Mouse (Mus musculus) cerebellum, adult 9-10 months (tissue): ENCODE measurements around the gene Slc25a5.
"Not testable (repeated sequence)": the region's sequence is repeated elsewhere in the genome, so short reads cannot be mapped to it uniquely, and the experiment has no call there.

Experiments
- DNase-seq: peaks from one replicate; pipeline ENCODE4 v3.0.0; 2022

Gene Slc25a5

DNA sequence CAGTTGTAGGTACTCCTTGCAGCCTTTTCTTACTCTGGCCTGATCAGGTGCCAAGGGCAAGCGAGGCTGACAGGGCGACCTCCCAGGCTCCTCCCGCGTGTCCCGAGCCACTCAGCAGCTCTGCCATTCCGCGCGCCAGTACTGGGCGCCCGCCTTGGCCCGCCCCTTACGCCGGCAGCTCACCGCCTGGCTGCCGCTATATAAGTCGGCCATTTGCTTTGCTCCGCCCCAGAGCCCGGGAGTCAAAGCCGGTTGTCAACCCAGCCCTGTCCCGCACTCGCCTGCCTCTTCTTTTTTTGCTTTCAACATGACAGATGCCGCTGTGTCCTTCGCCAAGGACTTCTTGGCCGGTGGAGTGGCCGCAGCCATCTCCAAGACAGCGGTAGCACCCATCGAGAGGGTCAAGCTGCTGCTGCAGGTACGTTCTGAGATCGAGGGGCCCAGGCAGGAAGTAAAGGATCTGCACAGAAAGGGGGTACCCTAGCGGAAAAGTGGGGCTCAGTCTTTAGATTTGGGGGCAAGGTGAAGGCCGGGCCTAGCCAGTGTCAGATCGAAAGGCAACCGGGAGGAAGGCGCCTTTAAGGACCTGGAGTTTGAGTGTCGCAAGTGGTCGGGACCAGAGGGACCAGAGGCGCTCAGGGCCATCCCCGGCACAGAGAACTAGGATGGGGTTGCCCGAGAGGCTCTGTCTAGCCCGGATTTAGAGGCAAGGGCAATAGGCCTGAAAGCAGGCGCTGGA is at the start of gene Slc25a5:
TSS of gene Slc25a5 (plus strand) at position 228 of the 739 bp plus-strand sequence.
- DNase-seq: peak; percentile 87

DNA sequence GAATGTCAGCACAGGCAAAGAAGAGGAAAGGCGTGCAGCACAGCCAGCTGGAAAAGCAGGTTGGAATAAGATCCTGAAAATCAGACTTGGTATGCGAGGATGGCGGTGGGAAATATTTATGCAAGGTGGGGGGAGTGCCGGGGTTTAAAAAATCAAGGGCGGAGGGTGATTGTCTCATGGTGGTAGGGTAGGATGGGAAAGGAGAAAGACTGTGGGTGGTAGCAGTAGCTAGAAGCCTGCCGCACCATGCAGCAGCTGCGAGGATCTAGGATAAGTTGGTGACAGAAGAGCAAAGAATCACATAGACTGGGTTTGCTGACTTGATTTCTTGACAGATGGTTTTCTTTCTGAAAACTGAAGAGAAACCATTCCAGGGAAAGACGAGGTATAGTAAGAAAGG is 48.7 kb upstream of the Slc25a5 start:
- no peak for DNase-seq

DNA sequence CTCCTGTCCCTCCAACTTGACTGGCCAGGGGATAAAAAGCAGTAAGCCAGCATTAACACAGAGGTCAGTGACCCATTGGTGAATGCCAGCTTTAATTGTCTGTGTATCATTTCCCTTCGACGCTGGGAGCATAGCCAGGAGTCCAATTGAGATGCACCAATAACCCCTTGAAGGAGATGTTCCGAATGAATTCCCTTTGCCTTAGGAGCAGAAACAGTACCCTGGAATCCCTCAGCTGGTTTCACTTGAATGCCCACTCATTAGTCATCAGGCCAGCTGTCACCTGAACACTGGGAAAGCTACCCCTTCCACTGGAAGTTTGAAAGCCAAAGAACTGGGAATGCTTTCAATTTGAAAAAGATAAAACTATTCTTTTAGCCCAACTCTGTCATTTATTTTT is 46.9 kb upstream of the Slc25a5 start:
- DNase-seq: no peak

DNA sequence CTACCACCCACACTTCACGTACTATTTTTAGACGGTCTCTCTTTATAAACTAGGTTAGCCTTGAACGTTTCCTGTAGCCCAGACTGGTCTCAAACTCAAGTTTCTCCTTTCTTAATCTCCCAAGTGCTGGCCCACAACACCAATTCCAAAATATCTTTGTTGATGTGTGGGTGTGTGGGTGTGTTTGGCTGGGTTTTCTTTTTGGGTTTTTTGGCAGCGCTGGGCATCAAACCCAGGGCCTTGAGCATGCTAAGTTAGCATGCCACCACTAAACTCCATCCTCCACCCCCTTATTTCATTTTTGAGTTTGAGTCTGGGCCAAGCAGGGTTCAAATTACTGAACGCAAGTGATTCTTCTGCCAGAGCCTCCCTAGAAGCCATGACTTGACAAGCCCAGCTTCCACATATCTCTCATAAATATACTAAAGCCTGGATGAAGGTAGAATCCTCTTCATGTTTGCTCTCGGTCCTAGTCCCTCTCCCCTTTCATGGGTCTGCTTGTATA is 46.1 kb upstream of the Slc25a5 start:
- no peak for DNase-seq

DNA sequence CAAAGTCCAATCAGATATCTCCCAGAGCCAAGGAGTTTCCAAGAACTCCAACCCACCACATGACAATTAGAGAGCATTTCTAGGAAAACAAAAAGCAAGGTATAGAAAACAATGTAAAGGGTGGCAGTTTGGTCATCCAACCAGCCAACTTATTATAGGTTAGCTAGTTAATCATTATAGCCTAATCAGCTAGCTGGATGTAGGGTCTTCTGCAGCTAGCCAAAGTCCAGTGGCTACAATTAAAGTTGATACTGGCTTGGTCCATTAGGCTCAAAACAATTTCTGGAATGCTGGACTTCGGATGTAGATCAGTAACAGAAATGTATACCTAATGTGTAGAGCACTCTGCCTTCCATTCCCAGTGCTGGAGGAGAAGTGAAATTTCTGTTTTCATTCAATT is 44.9 kb upstream of the Slc25a5 start:
- no peak for DNase-seq

DNA sequence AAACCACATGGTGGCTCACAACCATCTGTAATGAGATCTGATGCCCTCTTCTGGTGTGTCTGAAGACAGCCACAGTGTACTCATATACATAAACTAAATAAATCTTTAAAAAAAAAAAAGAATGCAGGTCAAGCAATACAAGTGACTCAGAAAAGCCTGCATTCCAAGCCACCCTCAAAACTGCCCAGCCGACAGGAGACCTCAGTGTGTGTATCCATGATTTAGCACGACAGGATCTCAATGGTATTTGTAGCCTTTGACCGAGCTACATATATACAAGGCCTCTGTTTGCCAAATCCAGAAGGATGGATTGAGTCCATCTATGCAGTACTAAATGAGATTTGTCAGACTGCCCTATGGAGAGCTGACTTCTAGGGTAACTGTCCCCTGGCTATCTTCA is 42.9 kb upstream of the Slc25a5 start:
- DNase-seq: no peak

DNA sequence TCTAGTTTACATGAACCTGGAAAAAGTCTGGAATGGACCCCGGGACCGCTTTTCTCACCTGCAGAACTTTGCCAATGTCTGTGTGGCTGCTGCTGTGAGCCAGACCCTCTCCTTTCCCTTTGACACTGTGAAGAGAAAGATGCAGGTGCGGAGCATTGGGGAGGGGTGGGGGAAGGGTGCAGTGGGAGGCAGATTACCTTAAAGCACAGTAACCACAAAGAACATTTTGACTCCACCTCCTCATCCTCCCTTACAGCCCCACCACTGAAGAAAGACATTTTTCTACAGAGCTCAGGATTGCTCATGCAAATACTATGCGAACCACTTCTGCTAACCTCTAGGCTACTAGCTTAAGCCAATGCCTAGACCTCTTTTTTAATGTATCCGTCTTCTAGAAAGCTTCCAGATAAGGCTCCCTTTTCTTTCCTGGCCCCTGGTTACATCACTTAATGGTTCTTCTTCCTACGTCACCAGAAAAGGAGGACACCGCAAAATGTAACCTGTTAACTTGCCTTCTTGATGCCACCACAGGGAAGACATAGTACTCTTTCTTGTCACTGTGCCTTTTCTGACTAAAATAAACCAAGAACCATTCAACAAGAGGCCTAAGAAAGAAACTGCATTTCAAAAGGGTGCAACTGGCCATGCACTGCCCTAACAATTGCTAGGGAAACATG is 37.5 kb upstream of the Slc25a5 start:
- no peak for DNase-seq

DNA sequence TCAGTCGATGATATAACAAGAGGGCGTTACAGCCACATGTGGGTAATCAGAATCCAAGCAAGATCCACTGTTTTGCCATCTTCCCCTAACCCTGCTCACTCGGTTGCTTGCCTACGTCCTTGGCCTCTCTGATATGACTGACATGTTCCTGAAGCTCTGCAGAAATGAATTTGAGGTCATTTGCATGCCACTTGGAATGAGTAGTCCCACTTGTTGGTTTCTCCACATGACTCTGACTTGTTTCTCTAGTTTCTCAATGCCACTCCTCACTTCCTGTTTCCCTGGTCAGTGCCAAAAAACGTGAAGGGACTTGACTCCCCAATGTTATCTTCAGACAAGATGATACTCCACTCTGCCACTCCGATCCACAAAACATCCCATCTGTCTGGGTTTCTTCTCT is 36.9 kb upstream of the Slc25a5 start:
- DNase-seq: no peak

DNA sequence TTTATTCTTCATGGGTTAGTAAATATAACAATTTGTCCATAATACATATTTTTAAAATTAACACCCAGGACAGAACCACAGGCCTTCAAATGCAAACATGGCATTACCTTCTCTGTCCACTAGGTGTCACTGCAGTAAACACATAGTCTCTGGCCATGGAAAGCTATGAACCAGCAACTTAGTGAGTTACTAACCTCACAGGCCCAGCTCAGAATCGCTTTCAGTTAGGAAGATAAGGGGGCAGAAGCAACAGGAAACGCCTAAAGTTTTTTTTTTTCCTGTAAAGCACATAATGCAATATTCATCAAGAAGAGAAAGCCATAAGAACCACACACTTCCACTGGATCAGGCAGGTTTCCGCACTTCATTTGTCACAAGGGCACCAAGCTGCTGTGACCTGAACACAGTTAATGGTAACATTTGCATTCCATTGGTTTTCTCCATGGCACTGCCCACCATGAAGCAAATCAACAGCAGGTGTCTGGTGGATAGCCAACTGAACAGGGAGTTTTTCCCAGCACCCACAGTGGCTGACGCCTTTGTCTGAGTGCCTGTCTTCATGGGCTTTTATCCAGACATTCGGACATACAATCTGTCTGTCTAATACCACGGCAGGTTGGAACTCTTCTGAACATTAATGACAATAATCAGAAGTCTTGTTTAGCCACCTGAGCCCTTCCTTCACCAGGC is 34.4 kb upstream of the Slc25a5 start:
- DNase-seq: peak; percentile 68

DNA sequence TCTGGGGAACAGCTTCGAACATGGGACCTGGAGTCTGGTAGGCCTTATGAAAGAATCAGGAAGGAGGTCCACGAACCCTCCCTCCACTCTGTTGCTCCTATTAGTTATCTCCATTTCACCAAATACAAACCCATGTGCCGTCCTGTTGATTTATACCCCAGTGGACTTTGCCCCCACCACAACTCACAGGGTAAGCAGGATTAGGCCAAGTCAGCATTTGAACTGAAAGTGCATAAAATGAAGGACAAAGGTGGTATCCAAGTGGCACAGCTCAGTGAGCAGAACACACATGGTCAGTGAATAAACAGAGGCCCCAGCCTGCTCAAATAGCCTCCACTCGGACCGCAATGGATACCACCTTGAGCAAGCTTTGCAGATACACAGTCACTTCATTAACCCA is 33.2 kb upstream of the Slc25a5 start:
- no peak for DNase-seq

DNA sequence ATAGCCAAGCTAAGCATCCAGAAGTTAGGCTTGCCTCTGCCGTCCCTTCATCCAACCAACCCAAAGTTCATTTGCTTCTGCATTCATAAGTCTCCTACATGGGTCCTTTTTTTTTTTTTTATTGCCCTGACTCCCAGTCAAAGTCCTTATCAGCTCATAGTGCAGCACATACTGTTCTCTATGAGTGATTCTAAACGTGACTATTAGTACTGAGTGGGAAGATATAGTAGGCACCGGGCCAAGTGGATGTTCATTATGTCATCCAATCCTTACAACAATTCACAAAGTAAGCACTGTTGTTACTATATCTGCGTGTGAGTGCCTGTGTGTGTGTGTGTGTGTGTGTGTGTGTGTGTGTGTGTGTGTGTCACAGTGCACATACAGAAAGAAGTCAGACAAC is 32.6 kb upstream of the Slc25a5 start:
- DNase-seq: no peak

DNA sequence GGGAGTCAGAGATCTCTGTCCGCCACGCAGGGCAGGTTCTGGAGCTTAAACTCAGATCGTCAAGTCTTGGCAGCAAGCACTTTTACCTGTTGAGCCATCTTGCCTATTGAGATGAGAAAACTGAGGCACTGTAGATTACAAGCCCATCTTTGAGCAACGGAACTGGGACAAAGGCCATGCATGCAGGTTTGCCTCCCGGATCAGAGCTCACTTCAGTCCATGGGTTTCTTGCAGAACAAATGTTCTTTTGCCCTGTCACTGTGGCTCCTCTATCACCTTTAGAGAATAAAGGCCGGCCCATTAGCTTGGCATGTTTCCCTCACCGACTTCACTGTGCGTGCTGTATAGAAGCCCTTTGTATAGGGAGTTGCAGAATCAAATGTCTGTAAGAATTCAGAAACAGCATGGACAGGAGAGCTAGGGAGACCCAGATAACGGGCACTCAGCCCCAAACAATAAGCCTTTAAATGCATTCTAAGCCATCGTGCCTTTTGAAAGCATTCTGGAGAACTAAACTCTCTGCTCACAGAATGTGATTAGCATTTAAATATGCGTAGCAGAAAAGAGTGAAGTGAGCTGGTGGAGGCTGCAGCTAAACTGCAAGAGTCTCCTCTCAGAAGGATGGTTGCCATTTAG is 32.0 kb upstream of the Slc25a5 start:
- DNase-seq: no peak

DNA sequence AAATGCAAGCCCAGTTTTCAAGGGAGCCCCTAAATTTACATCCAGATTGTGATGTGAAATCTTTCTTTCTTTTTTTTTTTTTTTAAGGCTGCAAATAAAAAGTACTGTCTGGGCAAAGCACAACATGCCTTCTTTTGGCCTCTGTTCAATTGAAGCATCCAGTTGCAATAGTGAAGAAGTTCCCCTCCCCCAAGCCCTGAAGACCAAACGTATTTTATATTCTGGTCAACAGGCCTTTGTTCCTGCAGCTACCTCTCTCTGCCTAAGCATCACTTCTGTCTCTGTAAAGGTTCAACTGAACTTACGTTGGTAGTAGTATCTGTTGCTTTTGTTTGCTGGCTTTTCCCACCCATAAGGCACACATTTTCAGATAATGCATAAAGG is 31.5 kb upstream of the Slc25a5 start:
- no peak for DNase-seq

DNA sequence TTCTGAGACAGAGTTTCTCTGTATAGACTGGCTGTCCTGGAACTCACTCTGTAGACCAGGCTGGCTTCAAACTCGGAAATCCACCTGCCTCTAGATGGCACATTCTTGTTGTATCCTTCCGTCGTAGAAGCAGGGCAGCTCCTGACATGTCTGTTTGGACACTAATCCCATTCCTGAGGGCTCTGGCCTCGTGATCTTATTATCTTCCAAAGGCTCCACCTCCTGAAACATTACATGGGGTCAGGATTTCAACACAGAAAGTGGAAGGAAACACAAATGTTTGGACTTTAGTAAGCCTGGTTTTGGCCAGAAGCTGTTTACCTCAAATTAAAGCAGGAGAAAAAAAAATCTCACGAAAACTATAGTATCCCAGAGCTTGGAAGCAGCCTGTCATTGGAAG is 28.1 kb upstream of the Slc25a5 start:
- no peak for DNase-seq

DNA sequence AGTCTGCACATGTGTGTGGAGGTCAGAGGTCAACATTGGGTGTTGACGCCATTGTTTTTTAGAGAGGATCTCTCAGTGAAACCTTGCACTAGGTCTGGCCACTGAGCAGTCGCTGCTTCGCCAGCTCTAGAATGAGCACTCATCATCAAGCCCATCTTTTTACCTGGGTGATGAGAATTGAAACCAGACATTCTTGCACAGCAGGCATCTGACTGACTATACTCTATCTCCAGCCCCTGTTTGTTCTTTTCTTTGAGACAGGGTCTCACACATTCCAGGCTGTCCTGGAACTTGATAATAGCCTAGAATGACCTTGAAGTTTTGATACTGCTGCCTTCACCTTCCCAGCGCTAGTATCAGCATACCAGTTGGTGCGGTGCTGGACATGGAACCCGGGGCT is 22.9 kb upstream of the Slc25a5 start:
- DNase-seq: no peak

DNA sequence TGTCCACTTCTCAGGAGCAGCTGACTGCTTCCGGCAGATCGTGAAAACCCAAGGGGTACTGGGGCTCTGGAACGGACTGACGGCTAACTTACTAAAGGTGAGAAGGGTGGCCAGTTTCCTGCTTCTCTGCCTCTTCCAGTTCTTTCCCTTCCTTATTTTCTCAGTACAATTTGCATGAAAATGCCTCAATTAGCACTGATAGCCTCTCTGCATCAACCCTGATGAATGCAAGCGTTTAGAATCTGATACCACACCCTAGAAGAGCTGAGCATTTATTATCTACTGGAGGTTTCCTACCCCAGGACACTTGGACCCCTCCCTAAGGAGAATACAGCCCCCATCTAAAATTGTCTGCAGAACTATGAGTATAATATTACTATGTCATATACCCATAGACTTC is 19.9 kb upstream of the Slc25a5 start:
- DNase-seq: no peak

DNA sequence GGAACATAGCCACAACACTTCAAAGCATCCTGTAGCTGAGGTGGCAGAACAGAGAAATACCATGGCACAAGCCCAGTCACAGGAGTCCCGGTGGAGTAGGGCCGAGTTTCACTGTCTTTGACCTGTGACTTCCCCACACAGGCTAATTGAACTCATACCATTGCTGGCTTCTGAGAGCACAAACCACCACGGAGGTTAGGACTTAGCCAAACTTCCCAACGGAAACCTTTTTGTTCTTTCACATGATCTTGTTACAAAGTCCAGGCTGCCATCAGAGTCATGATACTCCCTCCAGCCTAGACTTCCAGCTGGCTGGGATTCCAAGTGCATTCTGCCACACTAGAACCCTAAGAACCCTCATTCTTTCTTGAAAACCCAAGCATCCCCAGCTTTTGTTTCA is 17.8 kb upstream of the Slc25a5 start:
- DNase-seq: no peak

DNA sequence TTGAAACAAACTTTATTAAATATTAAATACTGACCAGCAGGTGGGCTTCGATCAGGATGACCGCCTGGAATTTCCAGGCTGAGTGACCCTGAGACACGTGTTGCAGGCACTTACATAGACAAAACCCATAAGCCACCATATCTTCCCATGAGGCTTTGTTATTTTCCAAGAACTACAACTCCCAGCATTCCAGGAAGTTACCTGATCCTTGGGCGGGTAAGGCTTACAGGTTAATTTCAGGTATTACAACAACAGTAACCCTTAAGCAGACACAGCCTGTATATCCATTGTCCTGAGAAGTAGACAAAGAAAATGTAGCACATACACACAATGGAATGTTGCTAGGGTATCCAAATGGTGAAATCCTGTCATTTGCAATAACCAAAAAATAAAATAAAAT is 6.1 kb upstream of the Slc25a5 start:
- no peak for DNase-seq

DNA sequence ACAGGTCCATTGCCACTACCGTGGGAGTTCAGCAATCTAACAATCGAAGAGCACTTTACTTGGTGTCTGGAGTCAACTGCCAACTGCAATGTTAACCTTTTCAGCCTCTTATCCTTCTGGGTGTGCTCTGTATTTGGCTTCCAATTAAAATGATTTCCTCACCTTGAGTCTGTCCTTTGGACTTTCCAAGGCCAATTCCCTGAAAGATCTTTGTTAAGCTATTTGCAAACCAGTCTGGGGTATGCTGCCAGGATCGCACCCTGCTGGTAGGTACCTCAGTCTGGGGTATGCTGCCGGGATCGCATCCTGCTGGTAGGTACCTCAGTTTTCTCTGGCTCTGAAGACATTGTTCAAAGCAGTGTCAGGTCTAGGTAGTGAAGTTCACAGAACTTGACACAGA is 880 bp upstream of the Slc25a5 start:
- DNase-seq: no peak

DNA sequence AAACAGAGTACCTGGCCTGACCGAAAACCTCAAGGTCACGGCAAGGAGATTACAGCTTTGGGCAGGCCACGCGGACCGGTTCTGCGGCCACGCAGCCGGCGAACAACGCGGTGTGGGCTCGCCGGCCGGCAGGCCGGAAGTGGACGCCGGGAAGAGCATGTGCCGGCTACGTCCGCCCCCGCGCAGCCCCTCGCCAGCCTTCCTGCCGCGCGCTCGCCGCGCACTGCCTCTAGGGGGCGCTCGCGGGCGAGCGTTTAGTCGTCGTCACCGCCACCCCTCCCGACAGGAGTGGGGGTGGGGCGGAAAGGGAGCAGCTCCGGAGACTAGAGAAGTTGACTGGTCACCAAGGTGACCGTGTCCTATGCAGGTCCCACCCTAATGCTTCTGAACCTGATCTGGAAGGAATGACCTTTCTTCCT is 721 bp downstream of the Slc25a5 start:
- DNase-seq: peak; percentile 83

DNA sequence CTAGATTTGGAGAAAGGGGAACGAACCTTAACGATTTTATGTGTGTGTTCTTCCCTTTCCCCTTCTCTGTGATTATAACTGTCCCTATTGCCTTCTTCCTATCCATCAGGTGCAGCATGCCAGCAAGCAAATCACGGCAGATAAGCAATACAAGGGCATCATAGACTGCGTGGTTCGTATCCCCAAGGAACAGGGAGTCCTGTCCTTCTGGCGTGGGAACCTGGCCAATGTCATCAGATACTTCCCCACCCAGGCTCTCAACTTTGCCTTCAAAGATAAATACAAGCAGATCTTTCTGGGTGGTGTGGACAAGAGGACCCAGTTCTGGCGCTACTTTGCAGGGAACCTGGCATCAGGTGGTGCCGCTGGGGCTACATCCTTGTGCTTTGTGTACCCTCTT is 1.3 kb downstream of the Slc25a5 start:
- DNase-seq: not testable (repeated sequence)

DNA sequence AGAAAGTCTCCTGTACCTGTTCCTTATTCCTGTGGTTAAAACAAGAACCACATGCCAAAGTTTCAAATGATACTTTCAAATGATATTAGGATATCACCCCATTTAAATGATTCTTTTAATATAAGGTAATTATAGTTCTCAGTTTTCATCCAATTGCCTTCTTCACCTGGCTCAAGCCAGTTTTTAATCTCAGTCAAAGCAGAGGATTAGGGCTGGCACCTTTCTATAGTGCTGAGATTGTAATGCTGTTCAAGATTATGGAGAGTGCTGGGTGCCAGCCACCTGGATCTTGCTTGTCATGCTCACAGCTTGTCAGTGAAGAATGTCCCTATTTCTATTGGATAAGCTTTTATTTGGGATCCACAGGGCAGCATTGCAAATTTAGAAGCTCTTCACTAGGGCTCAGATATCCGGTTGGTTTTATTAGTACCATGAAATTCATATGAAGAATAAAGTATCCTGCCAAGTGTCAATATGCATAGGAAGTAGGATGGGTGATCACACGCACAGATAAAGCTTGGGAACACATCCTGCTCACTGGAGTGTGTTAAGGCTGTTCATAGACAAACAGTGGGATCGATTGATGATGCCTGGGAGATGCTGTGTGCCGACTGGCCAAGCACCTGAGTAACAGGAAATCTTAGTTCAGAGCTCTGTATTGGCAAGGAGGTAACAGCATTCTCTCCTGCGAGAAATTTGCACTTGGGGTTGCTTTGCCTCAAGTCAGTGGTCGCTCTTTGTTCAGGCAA is 3.9 kb downstream of the Slc25a5 start:
- DNase-seq: no peak

DNA sequence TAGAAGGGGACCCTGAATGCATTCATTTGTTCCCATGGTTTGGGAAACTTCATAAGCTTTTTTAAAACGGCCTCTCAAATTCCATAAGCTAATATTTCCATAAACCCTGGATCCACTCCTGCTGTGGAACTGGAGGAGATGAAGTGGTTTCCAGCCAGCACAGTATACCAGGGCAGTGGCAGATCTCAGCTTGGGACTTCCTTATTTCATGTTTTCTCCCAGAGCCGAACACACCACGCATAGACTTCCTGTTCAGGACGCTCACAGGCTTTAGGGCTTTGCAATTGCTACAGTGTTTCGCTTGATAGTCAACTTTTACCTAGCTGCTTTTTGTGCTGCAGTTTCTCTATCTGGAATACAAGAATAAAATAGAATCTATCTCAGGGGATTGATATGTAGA is 7.7 kb downstream of the Slc25a5 start:
- DNase-seq: no peak
